Mouse (Mus musculus): ENCODE measurements around the gene Atp1a2. TPM values are rescaled to one million over a fixed set of nuclear protein-coding genes. Genes with fewer than 3 reads are reported as not detected.
A peak's percentile ranks its signal among the peaks of the same experiment; 100 is the strongest.

Gene Atp1a2
- polyA plus RNA-seq, 1 experiment = 3.5 TPM

- WGBS = 32% methylated on average over 16 of the region's 16 CpGs
- 0 out of 2 replicates have a peak, but pooled peaks have one; percentile 16 for TF ChIP-seq CTCF (IDR thresholded peaks at IDR 0.05; ENCODE audit: extremely low read depth, insufficient read length, insufficient replicate concordance, low read depth, low read length)
- no peak for TF ChIP-seq POLR2A (IDR thresholded peaks at IDR 0.05; ENCODE audit: low read depth, low read length)
- Histone ChIP-seq H3K27me3 (ENCODE audit: control insufficient read depth, insufficient read depth, low read length) (peaks cover 7% of the 10 kb centered on the region), H3K4me3 (ENCODE audit: low read depth, low read length) (no peak overlapping the region), H3K27ac (ENCODE audit: insufficient read depth, low read depth, low read length) (no peak overlapping the region), H3K36me3 (ENCODE audit: control insufficient read depth, insufficient read depth, low read length) (no peaks in the 10 kb centered on the region), H3K4me1 (ENCODE audit: control insufficient read depth, insufficient read depth, insufficient read length, low read length) (no peaks in the 10 kb centered on the region)
These were observed 54.2 kb downstream of the Atp1a2 start for GRCm38 (mm10) chr1:172243547-172244205.

- H3K27me3 ChIP-seq (ENCODE audit: control insufficient read depth, insufficient read depth, low read length) = peaks cover 7% of the 10 kb centered on the region
- no peaks in the 10 kb centered on the region for H3K36me3 ChIP-seq (ENCODE audit: control insufficient read depth, insufficient read depth, low read length)
- H3K4me1 ChIP-seq (ENCODE audit: control insufficient read depth, insufficient read depth, insufficient read length, low read length) = no peaks in the 10 kb centered on the region
- no peak overlapping the region for H3K4me3 ChIP-seq (ENCODE audit: low read depth, low read length)
- WGBS = 57% methylated on average over 2 of the region's 2 CpGs
- H3K27ac ChIP-seq (ENCODE audit: insufficient read depth, low read depth, low read length) = no peak overlapping the region
- TF ChIP-seq POLR2A (IDR thresholded peaks at IDR 0.05; ENCODE audit: low read depth, low read length) = no peak
- no peak for TF ChIP-seq CTCF (IDR thresholded peaks at IDR 0.05; ENCODE audit: extremely low read depth, insufficient read length, insufficient replicate concordance, low read depth, low read length)
These were observed 55.5 kb downstream of the Atp1a2 start for GRCm38 (mm10) chr1:172242401-172242800.

GRCm38 (mm10) chr1:172240945-172241708 is 56.7 kb downstream of the Atp1a2 start:
- TF ChIP-seq CTCF (IDR thresholded peaks at IDR 0.05; ENCODE audit: extremely low read depth, insufficient read length, insufficient replicate concordance, low read depth, low read length) = no peak

GRCm38 (mm10) chr1:172229215-172229614 is 68.6 kb downstream of the Atp1a2 start:
- Histone ChIP-seq H3K36me3 (ENCODE audit: control insufficient read depth, insufficient read depth, low read length) (no peaks in the 10 kb centered on the region), H3K4me1 (ENCODE audit: control insufficient read depth, insufficient read depth, insufficient read length, low read length) (no peaks in the 10 kb centered on the region), H3K27ac (ENCODE audit: insufficient read depth, low read depth, low read length) (no peak overlapping the region), H3K27me3 (ENCODE audit: control insufficient read depth, insufficient read depth, low read length) (no peaks in the 10 kb centered on the region), H3K4me3 (ENCODE audit: low read depth, low read length) (no peak overlapping the region)
- TF ChIP-seq POLR2A (IDR thresholded peaks at IDR 0.05; ENCODE audit: low read depth, low read length) (no peak), CTCF (IDR thresholded peaks at IDR 0.05; ENCODE audit: extremely low read depth, insufficient read length, insufficient replicate concordance, low read depth, low read length) (no peak)
- 72% methylated on average over 1 of the region's 1 CpGs for WGBS

More at GRCm38 (mm10) chr1:172240945-172241708, 56.7 kb downstream of the Atp1a2 start:
- Histone ChIP-seq H3K36me3 (ENCODE audit: control insufficient read depth, insufficient read depth, low read length) (no peaks in the 10 kb centered on the region), H3K27me3 (ENCODE audit: control insufficient read depth, insufficient read depth, low read length) (peaks cover 7% of the 10 kb centered on the region), H3K4me3 (ENCODE audit: low read depth, low read length) (no peak overlapping the region), H3K4me1 (ENCODE audit: control insufficient read depth, insufficient read depth, insufficient read length, low read length) (no peaks in the 10 kb centered on the region), H3K27ac (ENCODE audit: insufficient read depth, low read depth, low read length) (no peak overlapping the region)
- WGBS = 57% methylated on average over 6 of the region's 6 CpGs

- Histone ChIP-seq H3K4me1 (ENCODE audit: control insufficient read depth, insufficient read depth, insufficient read length, low read length) (no peaks in the 10 kb centered on the region), H3K27me3 (ENCODE audit: control insufficient read depth, insufficient read depth, low read length) (no peaks in the 10 kb centered on the region), H3K27ac (ENCODE audit: insufficient read depth, low read depth, low read length) (no peak overlapping the region), H3K4me3 (ENCODE audit: low read depth, low read length) (no peak overlapping the region), H3K36me3 (ENCODE audit: control insufficient read depth, insufficient read depth, low read length) (no peaks in the 10 kb centered on the region)
- 77% methylated on average over 2 of the region's 2 CpGs for WGBS
- no peak for TF ChIP-seq POLR2A (IDR thresholded peaks at IDR 0.05; ENCODE audit: low read depth, low read length)
- TF ChIP-seq CTCF (IDR thresholded peaks at IDR 0.05; ENCODE audit: extremely low read depth, insufficient read length, insufficient replicate concordance, low read depth, low read length) = no peak
These were observed 69.7 kb downstream of the Atp1a2 start for GRCm38 (mm10) chr1:172228209-172228608.

Other genes starting within 250 kb of the Atp1a2 start
- gene Nhlh1, start 240.5 kb downstream of the Atp1a2 start, polyA plus RNA-seq (2012; rRNA removed) = 0.10 and 0.13 TPM in 2 replicates
- gene Copa, start 215.5 kb downstream of the Atp1a2 start, polyA plus RNA-seq (2012; rRNA removed) = 25.0 and 46.0 TPM in 2 replicates
- gene Ncstn, start 215.3 kb downstream of the Atp1a2 start, polyA plus RNA-seq (2012; rRNA removed) = 46.4 and 118 TPM in 2 replicates
- 40.5 and 55.1 TPM in 2 replicates for gene Pex19, start 171.3 kb downstream of the Atp1a2 start, polyA plus RNA-seq (2012; rRNA removed)
- gene Dcaf8, start 150.0 kb downstream of the Atp1a2 start, polyA plus RNA-seq (2012; rRNA removed) = 14.6 and 26.7 TPM in 2 replicates
- 11.3 and 12.0 TPM in 2 replicates for gene Pea15a, start 91.3 kb downstream of the Atp1a2 start, polyA plus RNA-seq (2012; rRNA removed)
- 0.18 and 0.32 TPM in 2 replicates for gene Casq1, start 78.2 kb downstream of the Atp1a2 start, polyA plus RNA-seq (2012; rRNA removed)
- not detected in 2 replicates for gene Atp1a4, start 39.6 kb downstream of the Atp1a2 start, polyA plus RNA-seq (2012; rRNA removed)
- gene Igsf8, start 36.4 kb downstream of the Atp1a2 start, polyA plus RNA-seq (2012; rRNA removed) = 52.7 and 90.8 TPM in 2 replicates
- gene Kcnj9, start 31.3 kb upstream of the Atp1a2 start, polyA plus RNA-seq (2012; rRNA removed) = 0.25 TPM in 1 of 2 replicates, not detected in the other
- gene Kcnj10, start 43.1 kb upstream of the Atp1a2 start, polyA plus RNA-seq (2012; rRNA removed) = 0.44 and 0.65 TPM in 2 replicates
- gene Pigm, start 78.5 kb upstream of the Atp1a2 start, polyA plus RNA-seq (2012; rRNA removed) = 3.5 and 4.8 TPM in 2 replicates
- 2.1 TPM in 2 replicates for gene Slamf9, start 177.3 kb upstream of the Atp1a2 start, polyA plus RNA-seq (2012; rRNA removed)
- 145 and 516 TPM in 2 replicates for gene Igsf9, start 183.7 kb upstream of the Atp1a2 start, polyA plus RNA-seq (2012; rRNA removed)
- gene Tagln2, start 202.0 kb upstream of the Atp1a2 start, polyA plus RNA-seq (2012; rRNA removed) = 149 and 284 TPM in 2 replicates
- 0.29 and 1.3 TPM in 2 replicates for gene Cfap45, start 222.7 kb upstream of the Atp1a2 start, polyA plus RNA-seq (2012; rRNA removed)